Mouse (Mus musculus): ENCODE measurements around the gene Ngfr.

Gene Ngfr

DNA sequence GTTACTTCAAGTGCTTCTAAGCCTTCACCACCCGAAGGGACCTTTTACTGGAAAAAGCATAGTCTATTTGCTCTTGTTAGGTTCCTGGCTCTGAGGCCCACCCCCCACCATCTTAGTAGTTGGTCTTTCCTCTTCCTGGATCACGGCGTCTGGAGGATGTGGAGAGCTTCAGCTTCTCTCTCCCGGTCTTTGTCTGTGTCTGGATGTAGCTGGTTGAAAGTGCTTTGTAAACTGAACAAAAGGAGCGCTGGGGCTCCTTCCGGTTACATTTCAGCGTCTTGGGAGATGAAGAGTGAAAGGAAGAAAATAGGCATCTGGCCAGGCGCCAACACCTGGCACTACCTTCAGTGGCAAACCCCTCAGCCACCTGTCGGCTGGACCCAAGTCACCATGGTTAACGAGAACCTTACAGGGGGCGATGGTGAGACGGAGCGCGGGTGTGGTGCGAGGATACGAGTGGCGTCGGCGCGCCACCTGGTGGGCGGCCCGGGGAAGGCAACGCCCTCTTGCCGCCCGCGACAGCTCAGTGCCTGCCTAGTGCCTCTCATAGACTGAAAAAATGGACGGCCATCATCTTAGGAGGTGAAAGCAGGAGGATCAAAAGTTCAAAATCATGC is 67.0 kb downstream of the Ngfr start:
- peak; percentile 92 for DNase-seq (ENCODE audit: low read depth)

DNA sequence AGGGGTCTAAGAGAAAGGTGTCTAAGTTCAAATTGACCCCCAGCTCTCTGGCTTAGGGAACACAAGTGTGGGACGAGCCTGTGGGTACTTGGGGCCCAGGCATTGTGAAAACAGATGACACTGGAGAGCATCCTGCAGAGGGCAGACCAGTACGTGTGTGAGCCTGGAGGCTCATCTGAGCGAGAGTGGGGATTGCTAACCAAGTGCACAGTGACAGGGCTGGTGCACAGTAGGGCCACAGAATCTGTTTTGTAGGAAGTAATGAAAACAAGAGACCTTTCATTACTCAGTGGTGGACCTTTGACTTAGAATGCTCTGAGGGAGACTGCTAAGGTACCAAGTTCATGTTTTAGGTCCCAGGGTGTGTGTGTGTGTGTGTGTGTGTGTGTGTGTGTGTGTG is 67.5 kb downstream of the Ngfr start:
- no peak for DNase-seq (ENCODE audit: low read depth)

DNA sequence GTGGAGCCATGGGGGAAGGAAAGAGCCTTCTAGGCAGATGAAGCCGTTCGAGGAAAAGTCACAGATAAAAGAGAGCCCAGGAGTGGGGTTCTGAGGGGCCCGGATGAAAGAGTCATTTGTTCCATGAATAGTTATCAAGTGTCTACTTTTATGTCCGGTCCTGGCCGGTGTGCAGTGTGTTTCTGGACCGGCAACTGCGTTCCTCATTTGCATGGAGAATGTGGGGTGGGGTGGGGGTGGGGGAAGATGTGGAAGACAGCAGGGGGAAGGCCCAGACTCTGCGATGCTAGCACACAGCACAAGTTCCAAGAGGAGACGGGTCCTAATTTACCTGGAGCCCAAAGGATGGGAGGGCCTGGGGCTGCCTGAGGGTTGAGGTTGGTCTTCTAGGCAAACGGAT is 68.2 kb downstream of the Ngfr start:
- no peak for DNase-seq (ENCODE audit: low read depth)

All from induced T-regulatory cell, adult 2 months (primary cell).